Mouse (Mus musculus): Measurements from ENCODE around the gene Gm2832.
"Not testable (repeated sequence)": the region's sequence is repeated elsewhere in the genome, so short reads cannot be mapped to it uniquely, and the experiment has no call there.

Gene Gm2832

GRCm38 (mm10) chr14:41278505-41278904 lies at the start of gene Gm2832:
TSS of gene Gm2832 (plus strand) at chr14:41278805.
- not testable (repeated sequence) for DNase-seq (ENCODE audit: extremely low spot score, low spot score)

- not testable (repeated sequence) for DNase-seq (ENCODE audit: extremely low spot score, low spot score)
Measured at GRCm38 (mm10) chr14:41263296-41263695, 15.3 kb upstream of the Gm2832 start.

GRCm38 (mm10) chr14:41263853-41264755 lies 14.5 kb upstream of the Gm2832 start:
- peak; percentile 14 for DNase-seq (ENCODE audit: extremely low spot score, low spot score)

GRCm38 (mm10) chr14:41264756-41265566 lies 13.6 kb upstream of the Gm2832 start:
- peak; percentile 27 for DNase-seq (ENCODE audit: extremely low spot score, low spot score)

DNA sequence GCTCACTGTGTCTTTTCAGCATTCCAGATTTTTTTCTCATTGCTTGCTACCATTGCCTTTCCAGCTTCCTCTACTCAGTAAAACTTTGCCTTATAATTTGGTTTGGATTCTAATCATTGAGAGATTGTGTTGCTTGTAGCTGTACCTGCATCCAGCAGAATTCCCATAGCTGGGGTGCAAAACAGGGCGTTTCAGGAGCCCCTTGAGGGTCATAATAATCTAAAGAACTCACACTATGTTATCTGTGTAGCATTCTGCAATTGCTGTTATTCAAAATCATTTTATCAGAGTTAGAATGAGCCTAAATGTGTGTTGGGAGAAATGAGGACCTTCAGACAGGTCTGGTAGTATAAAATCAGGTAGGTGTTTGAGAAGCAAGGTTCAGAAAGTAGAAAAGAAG lies 7.4 kb downstream of the Gm2832 start:
- not testable (repeated sequence) for DNase-seq (ENCODE audit: extremely low spot score, low spot score)
